Mouse (Mus musculus) mouse trophoblast stem cell (cell line): Measurements from ENCODE around the gene Traf3.

Experiments used
- in situ Hi-C, 2 experiments: fragments of 300-500 bp; cut with MseI, MboI; formaldehyde crosslinking; loops; 2 replicates in 1 of 2; 3 replicates in 1 of 2; pipeline ENCODE4 v1.15.1; 2025

Traf3 gene

GRCm38 (mm10) chr12:111153946-111154345 is 12.2 kb upstream of the Traf3 start:
- in situ Hi-C loops: no loop called here

GRCm38 (mm10) chr12:111154641-111155040 is 11.5 kb upstream of the Traf3 start:
- in situ Hi-C loops: no loop called here

GRCm38 (mm10) chr12:111155756-111156155 is 10.4 kb upstream of the Traf3 start:
- in situ Hi-C loops: no loop called here

- in situ Hi-C loops: no loop called here
Measured at GRCm38 (mm10) chr12:111159659-111160428, 6.3 kb upstream of the Traf3 start.

GRCm38 (mm10) chr12:111160871-111161270 is 5.3 kb upstream of the Traf3 start:
- in situ Hi-C loops: no loop called here

GRCm38 (mm10) chr12:111161943-111162311 is 4.2 kb upstream of the Traf3 start:
- in situ Hi-C loops: no loop called here

GRCm38 (mm10) chr12:111162312-111163061 is 3.7 kb upstream of the Traf3 start:
- in situ Hi-C loops: no loop called here

GRCm38 (mm10) chr12:111164310-111164751 is 1.8 kb upstream of the Traf3 start:
- in situ Hi-C loops: no loop called here

- in situ Hi-C loops: no loop called here
Measured at GRCm38 (mm10) chr12:111165146-111165812, 891 bp upstream of the Traf3 start.

- in situ Hi-C loops: no loop called here
Measured at GRCm38 (mm10) chr12:111166681-111167289, 615 bp downstream of the Traf3 start.

- in situ Hi-C loops: no loop called here
Measured at GRCm38 (mm10) chr12:111168891-111169290, 2.7 kb downstream of the Traf3 start.

- in situ Hi-C loops: no loop called here
Measured at GRCm38 (mm10) chr12:111178772-111179171, 12.6 kb downstream of the Traf3 start.

GRCm38 (mm10) chr12:111181848-111182247 is 15.7 kb downstream of the Traf3 start:
- in situ Hi-C loops: no loop called here

- in situ Hi-C loops: no loop called here
Measured at GRCm38 (mm10) chr12:111182378-111182777, 16.2 kb downstream of the Traf3 start.

GRCm38 (mm10) chr12:111184476-111184875 is 18.3 kb downstream of the Traf3 start, which contains the start of gene 4930595D18Rik:
4930595D18Rik (minus strand) TSS chr12:111184491.
- in situ Hi-C loops: no loop called here

- in situ Hi-C loops: no loop called here
Measured at GRCm38 (mm10) chr12:111186986-111187385, 20.8 kb downstream of the Traf3 start.

- in situ Hi-C loops: no loop called here
Measured at GRCm38 (mm10) chr12:111188295-111188694, 22.1 kb downstream of the Traf3 start.

- in situ Hi-C loops: no loop called here
Measured at GRCm38 (mm10) chr12:111190355-111190754, 24.2 kb downstream of the Traf3 start.

- in situ Hi-C loops: no loop called here
Measured at GRCm38 (mm10) chr12:111190891-111191290, 24.7 kb downstream of the Traf3 start.

GRCm38 (mm10) chr12:111192777-111193176 is 26.6 kb downstream of the Traf3 start:
- in situ Hi-C loops: no loop called here

- in situ Hi-C loops: no loop called here
Measured at GRCm38 (mm10) chr12:111193331-111193730, 27.2 kb downstream of the Traf3 start.

- in situ Hi-C loops: no loop called here
Measured at GRCm38 (mm10) chr12:111196548-111196947, 30.4 kb downstream of the Traf3 start.
